14 mouse cellular contexts compared by ENCODE assay signal in genomic region chr2:77174313-77174712, GRCm38 (mm10). TPM values are rescaled to one million over a fixed set of nuclear protein-coding genes. Genes with fewer than 3 reads are reported as not detected.
DNase-seq lines count a peak whose midpoint lies in the region; ATAC-seq and TF ChIP-seq lines count a peak whose summit lies in the region.
"Had no signal": no experiment of that assay in that cellular context is flagged by ENCODE, and none has a peak within 500 bp of the region (broad histone marks: within the 10 kb centered on the region; RNA-seq: fewer than 3 reads in every experiment).

No protein-coding gene starts in this region.

- ATAC-seq in neural tube, embryonic 13.5 days (ENCODE audit: low read depth): no peak
- ATAC-seq in neural tube, embryonic 15.5 days (ENCODE audit: low FRiP score): no peak
- ATAC-seq in erythroblast, adult 5-6 weeks (replicated peaks; ENCODE audit: low FRiP score, poor library complexity, severe bottlenecking): no peak
- ATAC-seq in hindbrain, embryonic 16.5 days: no peak
- ATAC-seq: forebrain, embryonic 13.5 days had no signal

- H3K4me3 ChIP-seq in gastrocnemius, adult 2 months: no peak overlapping the region
- no peak overlapping the region for H3K4me3 ChIP-seq in neural tube, embryonic 13.5 days
- H3K4me3 ChIP-seq in neural tube, embryonic 15.5 days (replicated peaks): no peak overlapping the region
- no peak overlapping the region for H3K4me3 ChIP-seq in hindbrain, embryonic 16.5 days (ENCODE audit: low read length)
- H3K4me3 ChIP-seq: forebrain, embryonic 13.5 days; limb, embryonic 12.5 days; neural tube, embryonic 12.5 days had no signal

- no peaks in the 10 kb centered on the region for H3K27me3 ChIP-seq in neural tube, embryonic 13.5 days
- H3K27me3 ChIP-seq in neural tube, embryonic 15.5 days (replicated peaks): no peaks in the 10 kb centered on the region
- no peaks in the 10 kb centered on the region for H3K27me3 ChIP-seq in hindbrain, embryonic 16.5 days (replicated peaks; ENCODE audit: control insufficient read depth, insufficient read depth, low read length)
- H3K27me3 ChIP-seq: forebrain, embryonic 13.5 days; neural tube, embryonic 12.5 days had no signal

- H3K4me1 ChIP-seq in neural tube, embryonic 13.5 days (replicated peaks): peaks cover 54% of the 10 kb centered on the region
- H3K4me1 ChIP-seq in neural tube, embryonic 15.5 days: peaks cover 41% of the 10 kb centered on the region
- peaks cover 28% of the 10 kb centered on the region for H3K4me1 ChIP-seq in hindbrain, embryonic 16.5 days (ENCODE audit: control insufficient read depth, insufficient read depth, low read depth, low read length)

- H3K36me3 ChIP-seq in neural tube, embryonic 13.5 days: no peaks in the 10 kb centered on the region
- no peaks in the 10 kb centered on the region for H3K36me3 ChIP-seq in neural tube, embryonic 15.5 days
- H3K36me3 ChIP-seq in hindbrain, embryonic 16.5 days (ENCODE audit: control insufficient read depth, insufficient read depth, low read length): no peaks in the 10 kb centered on the region
- H3K36me3 ChIP-seq: G1E; limb, embryonic 12.5 days; neural tube, embryonic 12.5 days had no signal

- H3K9ac ChIP-seq in neural tube, embryonic 13.5 days: no peak overlapping the region
- no peak overlapping the region for H3K9ac ChIP-seq in neural tube, embryonic 15.5 days (replicated peaks)
- no peak overlapping the region for H3K9ac ChIP-seq in hindbrain, embryonic 16.5 days (ENCODE audit: low read depth, low read length)
- H3K9ac ChIP-seq: forebrain, embryonic 13.5 days; limb, embryonic 12.5 days; neural tube, embryonic 12.5 days had no signal

- DNase-seq in gastrocnemius, adult 2 months: peak; percentile 60
- no peak for DNase-seq in gastrocnemius, postnatal 36 days
- peak; percentile 43 to 58 for DNase-seq in kidney, postnatal 25 days
- no peak for DNase-seq in T-cell, adult 2 months (ENCODE audit: low spot score)
- DNase-seq: adrenal gland, adult 2 months; cerebellum, adult 18-20 months had no signal

- 38% methylated on average over 2 of the region's 2 CpGs for WGBS in neural tube, embryonic 13.5 days
- 43% methylated on average over 2 of the region's 2 CpGs for WGBS in neural tube, embryonic 15.5 days
- 37% methylated on average over 2 of the region's 2 CpGs for WGBS in hindbrain, embryonic 16.5 days

- H3K27ac ChIP-seq in gastrocnemius, adult 2 months: peak overlapping the region; percentile 71
- peak overlapping the region; percentile 14; the same call in 1 of the 2 replicates for H3K27ac ChIP-seq in neural tube, embryonic 13.5 days (replicated peaks)
- H3K27ac ChIP-seq in neural tube, embryonic 15.5 days (replicated peaks): no peak overlapping the region
- H3K27ac ChIP-seq in hindbrain, embryonic 16.5 days (ENCODE audit: low read depth, low read length): no peak overlapping the region
- H3K27ac ChIP-seq: forebrain, embryonic 13.5 days; limb, embryonic 12.5 days; neural tube, embryonic 12.5 days had no signal

- no peak overlapping the region for H3K4me2 ChIP-seq in neural tube, embryonic 13.5 days
- H3K4me2 ChIP-seq in neural tube, embryonic 15.5 days: no peak overlapping the region
- H3K4me2 ChIP-seq in hindbrain, embryonic 16.5 days (ENCODE audit: low read length): no peak overlapping the region
- H3K4me2 ChIP-seq: forebrain, embryonic 13.5 days; limb, embryonic 12.5 days; neural tube, embryonic 12.5 days had no signal

- intact Hi-C loops in gastrocnemius, adult 2 months (cut with DNase I): loop anchor here (5.0 kb wide), 1 partner anchor 57 kb away; no protein-coding TSS in a partner anchor
- intact Hi-C loops in gastrocnemius, postnatal 36 days (cut with DNase I): no loop called here

- no peak for TF ChIP-seq CTCF in gastrocnemius, adult 2 months (IDR thresholded peaks at IDR 0.05)

- no peaks in the 10 kb centered on the region for H3K9me3 ChIP-seq in neural tube, embryonic 13.5 days
- H3K9me3 ChIP-seq in neural tube, embryonic 15.5 days (replicated peaks): no peaks in the 10 kb centered on the region
- H3K9me3 ChIP-seq in hindbrain, embryonic 16.5 days (ENCODE audit: control insufficient read depth, low read length): no peaks in the 10 kb centered on the region
- H3K9me3 ChIP-seq: forebrain, embryonic 13.5 days; limb, embryonic 12.5 days; neural tube, embryonic 12.5 days had no signal

RNA-seq across cellular contexts. Expression of gene Ccdc141, which starts 3.9 kb away (rescaled TPM):
- 1 to 10 TPM; 5.4 to 6.5 TPM for total RNA-seq in gastrocnemius, adult 2 months (2021)
- total RNA-seq in gastrocnemius, postnatal 36 days (2021): 10 to 100 TPM in 1 of 2 experiments, 1 to 10 TPM in 1; 7.6 to 11.3 TPM
- polyA plus RNA-seq in neural tube, embryonic 13.5 days (2015; fragmentation: Nextera tagmentation; extraction: Ambion mirVana): 8.8 and 9.1 TPM in 2 replicates
- polyA plus RNA-seq in neural tube, embryonic 15.5 days (2015; fragmentation: Nextera tagmentation; extraction: Ambion mirVana): 7.1 and 9.6 TPM in 2 replicates
- total RNA-seq in erythroblast, adult 5-6 weeks (2015; ENCODE audit: low replicate concordance): 0.42 and 4.4 TPM in 2 replicates
- total RNA-seq in erythroblast, adult 5-6 weeks (2017; ENCODE audit: low replicate concordance): 2.0 and 3.5 TPM in 2 replicates
- 8.5 and 9.9 TPM in 2 replicates for polyA plus RNA-seq in hindbrain, embryonic 16.5 days (2015; fragmentation: Nextera tagmentation; extraction: Ambion mirVana)
- polyA plus RNA-seq: G1E had no signal

Comparison
In these comparisons a context has a peak if more than half of its experiments do, and no peak if none do; other contexts are left out.
1. DNase-seq: peak in gastrocnemius, adult 2 months (single experiment) and kidney, postnatal 25 days (2 of 2); none in gastrocnemius, postnatal 36 days (0 of 2) and T-cell, adult 2 months (single experiment).
2. H3K27ac ChIP-seq: peak in gastrocnemius, adult 2 months (single experiment) and neural tube, embryonic 13.5 days (single experiment); none in neural tube, embryonic 15.5 days (single experiment) and hindbrain, embryonic 16.5 days (single experiment).